Mouse (Mus musculus) heart, postnatal 10 days (tissue): ENCODE data around the gene Capn2. TPM values are rescaled to one million over a fixed set of nuclear protein-coding genes. Genes with fewer than 3 reads are reported as not detected.
A peak's percentile ranks its signal among the peaks of the same experiment; 100 is the strongest.

Source experiments
- DNase-seq, 2 experiments: peaks; one replicate each; pipeline ENCODE4 v3.0.0; 2021
- intact Hi-C: fragments of 180-260 bp; cut with DNase I; formaldehyde crosslinking; loops from one replicate; pipeline ENCODE4 v1.15.1; 2025
- total RNA-seq, 2 experiments: library from RNA; stranded (reverse); gene quantifications; 2 replicates each; pipeline ENCODE4 v1.2.3; 2021

Gene Capn2
- total RNA-seq, 2 experiments from 2014 or later = 87.8 to 91.2 TPM

DNA sequence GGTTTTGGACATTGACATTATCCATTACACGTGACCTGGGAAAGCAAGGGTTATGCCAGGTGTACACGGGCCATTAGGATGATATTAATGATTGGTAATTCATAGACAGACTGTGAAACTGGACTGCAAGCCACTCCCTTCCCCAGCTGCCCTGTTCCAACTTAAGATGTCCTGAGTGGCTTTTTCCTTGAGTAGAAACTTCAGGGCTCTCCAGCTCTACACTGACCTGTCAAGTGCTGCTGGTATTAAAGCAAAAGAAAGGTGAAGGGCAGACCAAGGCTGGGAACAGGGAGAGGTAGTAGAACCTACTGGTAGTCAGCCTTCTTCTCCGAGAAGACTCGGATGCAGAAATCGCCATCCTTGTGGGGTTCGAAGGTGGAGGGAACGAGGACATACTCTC, 36.3 kb downstream of the Capn2 start:
- no peak for DNase-seq
- intact Hi-C loops = no loop called here

DNA sequence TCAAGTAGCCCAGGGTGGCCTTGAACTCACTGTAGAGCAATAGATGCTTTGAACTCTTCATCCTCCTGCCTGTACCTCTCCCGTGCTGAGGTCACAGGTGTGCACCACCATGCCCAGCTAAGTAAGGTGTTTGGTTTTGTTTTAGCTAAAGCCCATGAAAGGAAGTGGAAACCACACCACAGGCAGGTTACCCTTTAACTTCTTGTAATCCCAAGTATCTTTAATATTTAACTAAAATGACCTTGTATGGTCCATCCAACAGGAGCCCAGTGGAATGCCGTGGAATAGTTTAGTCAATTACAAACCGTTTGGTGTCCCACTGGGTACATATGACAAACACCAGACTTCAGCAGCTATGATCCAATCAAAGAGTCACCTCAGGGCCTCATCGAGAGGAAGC, 38.5 kb downstream of the Capn2 start:
- intact Hi-C loops = no loop called here
- no peak for DNase-seq

DNA sequence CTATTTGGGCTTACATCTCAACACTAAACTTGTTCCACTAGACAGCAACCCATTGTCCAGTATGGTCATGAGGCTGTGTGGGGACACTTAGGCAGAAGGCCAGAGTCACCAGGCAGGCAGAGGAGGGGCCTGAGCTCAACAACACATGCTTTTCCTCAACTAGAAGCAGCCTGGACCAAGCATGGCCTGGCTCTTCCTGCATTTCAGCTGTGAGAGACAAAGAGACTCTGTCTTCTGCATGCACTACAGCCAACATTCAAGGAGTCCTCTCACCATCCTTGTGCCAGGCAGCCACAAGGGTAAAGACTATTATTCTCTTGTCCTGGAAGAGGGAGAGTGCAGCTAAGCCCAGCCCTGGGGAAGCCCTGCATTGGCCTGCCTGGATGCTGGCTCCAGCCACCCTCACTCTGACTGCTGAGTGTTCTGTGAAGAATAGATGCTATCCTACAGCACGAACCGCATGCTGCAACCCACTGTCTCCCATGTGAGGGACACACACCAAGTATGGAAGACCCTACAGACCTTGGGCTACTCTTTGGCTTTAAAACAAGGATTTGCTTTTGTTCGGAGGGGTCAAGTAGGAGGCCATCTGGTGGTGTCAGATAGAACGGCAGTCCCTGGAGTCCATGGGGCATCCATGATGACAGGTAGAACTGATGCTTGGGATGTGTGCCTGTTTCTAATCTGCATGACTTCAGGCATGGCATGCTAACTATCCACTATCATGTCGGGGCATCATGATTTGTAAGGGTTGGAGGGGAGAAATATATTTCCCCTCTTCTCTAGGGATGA, 42.2 kb downstream of the Capn2 start:
- DNase-seq = no peak
- intact Hi-C loops = no loop called here

DNA sequence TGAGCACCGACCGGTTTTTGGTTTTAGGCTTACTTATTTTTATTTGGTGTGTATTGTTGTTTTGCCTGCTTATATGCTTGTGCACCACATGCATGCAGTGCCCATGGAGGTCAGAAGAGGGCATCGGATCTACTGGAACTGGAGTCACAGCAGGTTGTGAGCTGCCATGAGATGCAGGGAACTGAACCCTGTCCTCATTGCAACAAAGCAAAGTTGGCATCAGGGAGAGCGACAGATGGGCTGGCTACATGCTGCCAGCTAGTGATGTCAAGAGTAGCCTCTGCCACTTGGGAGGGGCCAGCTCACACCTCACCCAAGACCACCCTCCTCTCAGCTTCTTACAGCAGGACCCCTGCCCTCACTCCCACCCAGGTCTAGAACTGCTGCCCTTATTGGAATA, 51.4 kb downstream of the Capn2 start:
- intact Hi-C loops = no loop called here

DNA sequence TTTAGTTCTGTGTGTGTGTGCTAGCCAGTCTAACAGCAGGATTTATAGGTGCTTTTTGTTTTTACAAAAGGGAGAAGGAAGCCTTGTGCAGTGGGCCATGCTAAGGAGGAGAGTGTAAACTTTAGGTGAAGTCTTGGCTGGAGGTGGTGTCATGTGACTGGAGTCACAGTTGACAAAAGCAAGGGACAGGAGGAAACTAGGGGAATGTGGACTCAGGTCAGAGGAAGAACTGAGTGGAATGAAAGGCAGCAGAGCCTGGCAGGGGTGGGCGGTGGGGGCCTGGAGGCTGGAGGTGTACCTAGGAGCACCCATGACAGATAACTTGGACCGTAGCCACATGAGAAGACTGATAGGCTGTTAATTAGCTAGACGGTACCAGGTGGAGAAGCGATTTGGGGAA, 52.1 kb downstream of the Capn2 start:
- DNase-seq = no peak
- intact Hi-C loops = no loop called here

More for the DNA sequence above, 51.4 kb downstream of the Capn2 start:
- DNase-seq = no peak

DNA sequence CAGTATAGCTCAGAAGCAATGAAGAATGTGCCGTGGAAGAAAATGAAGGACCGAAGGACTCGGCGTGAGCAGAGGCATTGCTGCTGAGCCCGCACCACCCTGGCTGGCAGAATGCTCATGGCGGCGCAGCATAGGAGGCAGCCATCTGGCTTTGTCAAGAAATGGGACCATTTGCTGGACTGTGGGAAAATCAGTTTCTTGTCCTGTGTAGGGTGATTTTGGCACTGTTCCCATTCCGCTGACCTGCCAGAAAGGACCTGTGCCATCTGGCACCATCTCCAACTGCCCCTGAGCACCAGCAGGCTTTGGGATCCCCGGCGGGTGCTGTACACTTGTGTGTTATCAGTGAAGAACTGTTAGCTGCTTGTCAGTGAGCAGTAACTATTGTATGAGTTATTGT, 55.6 kb downstream of the Capn2 start:
- intact Hi-C loops = no loop called here
- DNase-seq = peak; percentile 72 to 73

DNA sequence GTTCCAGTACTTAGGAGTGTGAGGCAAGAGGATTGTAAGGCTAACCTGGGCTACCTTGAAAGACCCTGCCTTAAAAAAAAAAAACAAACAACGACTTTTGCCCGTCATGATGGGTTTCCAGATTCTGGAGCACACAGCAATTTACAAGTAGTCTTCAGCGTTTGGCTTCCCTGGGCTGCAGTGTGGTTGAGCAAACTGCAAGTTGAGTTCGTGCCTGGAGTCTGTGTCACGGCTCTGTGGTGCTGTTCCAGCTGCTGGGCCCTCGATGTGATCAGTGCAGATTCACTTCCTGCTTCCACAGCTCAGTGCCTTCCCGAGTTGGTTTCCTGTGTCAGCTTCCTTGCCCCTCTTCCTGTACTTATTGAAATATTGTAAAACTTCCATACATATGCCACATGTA, 56.1 kb downstream of the Capn2 start:
- intact Hi-C loops = no loop called here
- DNase-seq = peak; percentile 40 to 42

DNA sequence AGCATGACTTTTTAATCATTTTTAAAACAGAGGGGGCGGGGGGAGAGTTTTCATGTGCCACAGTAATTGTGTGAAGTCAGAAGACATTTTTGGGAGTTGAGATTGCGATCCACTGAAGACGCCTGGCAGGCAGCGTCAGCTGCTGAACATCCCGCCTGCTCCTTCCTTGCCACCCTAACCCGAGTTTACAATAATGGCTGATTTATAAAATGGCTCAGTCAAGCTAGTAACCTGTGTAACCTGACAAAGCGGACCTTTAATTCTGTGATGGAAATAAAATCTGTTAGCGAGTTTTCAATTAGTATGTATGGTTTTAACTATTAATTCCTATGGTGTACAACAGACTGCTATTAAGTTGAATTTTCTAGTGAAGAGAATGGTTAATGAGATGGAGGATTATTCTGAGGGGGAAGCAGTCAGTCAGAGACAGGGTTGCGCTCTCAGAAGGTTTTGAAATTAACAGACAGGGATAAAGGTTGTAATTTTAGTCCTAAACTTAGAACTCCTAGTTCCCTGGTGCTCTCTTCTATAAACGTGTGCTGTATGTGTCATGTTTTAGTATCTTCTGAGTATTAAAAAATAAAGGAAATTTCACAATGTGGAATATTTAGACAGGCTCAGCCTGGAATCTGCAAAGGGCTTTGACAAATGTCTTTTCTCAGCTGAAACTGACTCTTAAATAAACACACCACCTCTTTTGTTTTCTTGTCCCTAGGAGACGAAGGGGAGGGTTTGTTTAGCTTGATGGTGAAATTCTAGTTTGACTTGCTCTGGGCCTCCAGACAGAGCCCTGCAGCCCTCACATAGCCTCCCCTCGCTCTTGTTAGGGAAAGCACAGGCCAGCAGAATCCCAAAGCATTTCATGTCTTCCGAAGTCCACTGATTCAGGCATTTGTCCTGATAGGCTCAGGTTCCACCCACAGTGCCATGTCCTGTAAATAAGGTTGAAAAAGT, 56.8 kb downstream of the Capn2 start:
- no peak for DNase-seq
- intact Hi-C loops = no loop called here

DNA sequence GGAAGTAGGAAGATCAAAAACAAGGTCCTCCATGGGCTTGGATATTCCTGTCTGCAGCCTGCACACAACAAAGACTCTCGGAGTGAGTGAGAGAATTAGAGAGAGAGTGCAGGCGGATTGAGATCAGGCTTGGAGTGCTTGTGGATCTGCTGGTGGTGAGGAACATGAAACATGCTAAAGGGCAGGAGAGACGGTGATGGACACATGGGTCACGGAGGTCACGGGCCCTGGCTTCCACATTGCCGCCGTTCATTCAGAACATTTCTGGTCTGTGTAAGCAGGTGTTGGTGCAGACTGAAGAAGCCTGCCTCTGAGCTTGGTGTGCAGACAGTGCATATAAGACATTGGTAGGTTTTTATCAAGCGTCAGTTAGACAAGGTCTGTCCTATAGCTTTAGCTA, 58.0 kb downstream of the Capn2 start:
- intact Hi-C loops = no loop called here
- DNase-seq = no peak

DNA sequence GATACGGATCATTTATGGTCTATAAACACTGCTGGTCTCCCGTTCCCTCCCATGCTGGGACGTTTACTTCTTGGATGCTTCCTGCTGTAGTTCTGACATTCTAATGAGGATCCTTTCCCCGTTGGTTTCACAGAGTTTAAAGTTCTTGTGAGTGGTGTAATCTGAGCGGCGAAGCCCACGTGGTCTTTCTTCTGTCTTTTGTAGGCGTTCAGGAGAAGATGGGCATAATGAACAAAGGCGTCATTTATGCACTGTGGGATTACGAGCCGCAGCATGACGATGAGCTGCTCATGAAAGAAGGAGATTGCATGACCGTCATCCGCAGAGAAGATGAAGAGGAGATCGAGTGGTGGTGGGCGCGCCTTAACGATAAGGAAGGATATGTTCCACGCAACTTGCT, 58.9 kb downstream of the Capn2 start:
- intact Hi-C loops = no loop called here
- DNase-seq = no peak

DNA sequence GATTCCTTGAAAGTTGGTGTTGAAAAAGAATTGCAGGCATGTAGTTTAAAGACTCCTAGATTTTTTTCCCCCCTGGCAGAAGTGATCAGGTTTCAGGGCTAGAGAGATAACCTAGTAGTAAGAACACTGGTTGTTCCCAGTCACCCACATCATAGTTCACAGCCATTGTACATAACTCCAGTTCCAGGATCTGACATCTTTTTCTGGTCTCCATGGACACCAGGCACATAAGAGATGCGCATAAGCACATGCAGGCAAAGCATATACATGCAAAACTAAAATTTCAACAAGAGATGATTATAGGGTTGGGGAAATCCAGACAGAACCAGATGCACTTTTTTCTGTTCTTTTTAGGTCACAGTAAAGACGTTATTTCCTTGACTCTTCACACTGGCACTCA, 62.3 kb downstream of the Capn2 start:
- intact Hi-C loops = no loop called here
- no peak for DNase-seq

DNA sequence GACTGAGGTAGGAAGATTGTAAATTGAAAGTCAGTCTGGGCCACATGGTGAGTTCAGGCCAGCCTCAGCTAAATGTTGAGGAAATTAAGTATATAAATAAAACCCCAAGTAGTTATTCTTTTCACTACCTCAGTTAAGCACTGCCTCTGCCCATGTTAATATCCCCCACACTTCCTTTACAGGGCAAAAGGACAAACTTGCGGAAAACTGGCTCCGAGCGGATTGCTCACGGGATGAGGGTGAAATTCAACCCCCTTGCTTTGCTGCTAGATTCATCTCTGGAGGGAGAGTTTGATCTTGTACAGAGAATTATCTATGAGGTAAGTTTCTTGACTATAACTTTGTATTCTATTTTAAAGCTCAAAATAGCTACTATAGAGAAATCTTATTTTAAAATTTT, 64.9 kb downstream of the Capn2 start:
- intact Hi-C loops = no loop called here
- no peak for DNase-seq

DNA sequence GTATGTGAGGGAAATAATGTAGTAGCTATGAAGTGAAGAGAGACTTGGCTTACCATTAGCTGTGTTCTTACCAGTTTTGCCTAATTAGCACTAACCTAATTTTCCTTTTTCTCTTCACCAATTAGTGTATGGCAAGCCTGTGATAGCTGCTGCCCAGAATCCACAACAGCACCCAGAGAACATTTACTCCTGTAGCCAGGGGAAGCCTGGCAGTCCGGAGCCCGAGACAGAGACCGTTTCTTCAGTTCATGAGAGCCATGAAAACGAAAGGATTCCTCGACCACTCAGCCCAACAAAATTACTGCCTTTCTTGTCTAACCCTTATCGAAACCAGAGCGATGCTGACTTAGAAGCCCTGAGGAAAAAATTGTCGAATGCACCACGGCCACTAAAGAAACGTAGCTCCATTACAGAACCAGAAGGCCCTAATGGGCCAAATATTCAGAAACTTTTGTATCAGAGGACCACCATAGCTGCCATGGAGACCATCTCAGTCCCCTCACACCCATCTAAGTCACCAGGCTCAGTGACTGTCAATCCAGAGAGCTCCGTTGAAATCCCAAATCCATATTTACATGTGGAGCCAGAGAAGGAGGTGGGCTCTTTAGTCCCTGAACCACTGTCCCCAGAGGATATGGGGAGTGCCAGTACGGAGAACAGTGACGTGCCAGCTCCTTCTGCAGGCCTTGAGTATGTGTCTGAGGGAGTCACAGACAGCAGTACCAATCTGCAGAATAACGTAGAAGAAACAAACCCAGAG, 69.0 kb downstream of the Capn2 start:
- intact Hi-C loops = no loop called here
- DNase-seq = no peak

DNA sequence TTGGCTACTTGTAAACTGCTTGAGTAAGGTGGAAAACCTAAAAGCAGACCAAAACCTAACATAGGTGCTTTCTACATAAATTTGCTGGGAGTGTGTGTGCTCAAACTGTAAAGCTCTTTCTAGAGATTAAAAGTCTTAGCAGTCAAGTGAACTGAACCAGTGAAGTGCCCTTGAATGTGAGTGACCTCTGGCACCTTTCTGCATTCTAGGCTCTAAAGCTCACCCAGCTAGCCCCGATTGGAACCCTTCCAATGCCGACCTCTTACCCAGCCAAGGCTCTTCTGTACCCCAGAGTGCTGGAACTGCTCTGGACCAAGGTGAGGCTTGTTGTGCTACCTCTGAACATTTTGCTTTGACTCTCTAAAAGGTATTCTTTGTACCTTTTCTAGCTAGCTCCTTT, 73.3 kb downstream of the Capn2 start:
- intact Hi-C loops = loop anchor here (2.0 kb wide), 1 partner anchor 15 kb away; no protein-coding TSS in a partner anchor
- no peak for DNase-seq

DNA sequence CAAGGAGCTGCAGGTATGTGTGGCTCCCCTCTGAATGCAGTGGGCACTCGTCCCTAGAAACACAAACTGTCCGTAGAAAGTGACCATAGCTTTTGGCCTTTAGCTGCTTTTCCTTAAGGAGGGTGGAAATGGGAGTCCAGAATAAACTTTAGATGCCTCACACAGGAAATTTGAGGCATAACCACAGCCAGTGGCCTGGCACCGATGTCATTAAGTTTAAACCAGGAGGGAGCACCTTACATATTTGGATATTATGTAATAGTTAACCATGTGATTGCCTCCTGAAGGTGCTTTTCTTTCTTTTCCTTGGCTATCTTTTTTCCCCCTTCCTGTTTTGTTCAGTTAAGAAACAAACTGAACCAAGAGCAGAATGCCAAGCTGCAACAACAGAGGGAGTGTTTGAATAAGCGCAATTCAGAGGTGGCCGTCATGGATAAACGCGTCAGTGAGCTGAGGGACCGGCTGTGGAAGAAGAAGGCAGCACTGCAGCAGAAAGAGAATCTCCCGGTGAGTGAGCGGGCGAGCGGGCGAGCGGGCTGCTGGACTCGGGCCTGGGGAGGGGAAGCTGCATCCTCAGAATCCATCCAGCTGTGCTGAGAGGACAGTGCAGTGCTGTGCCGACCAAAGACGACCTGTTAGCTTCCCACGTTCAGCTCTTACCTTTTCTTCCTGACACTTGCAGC, 75.5 kb downstream of the Capn2 start:
- intact Hi-C loops = no loop called here
- DNase-seq = no peak

DNA sequence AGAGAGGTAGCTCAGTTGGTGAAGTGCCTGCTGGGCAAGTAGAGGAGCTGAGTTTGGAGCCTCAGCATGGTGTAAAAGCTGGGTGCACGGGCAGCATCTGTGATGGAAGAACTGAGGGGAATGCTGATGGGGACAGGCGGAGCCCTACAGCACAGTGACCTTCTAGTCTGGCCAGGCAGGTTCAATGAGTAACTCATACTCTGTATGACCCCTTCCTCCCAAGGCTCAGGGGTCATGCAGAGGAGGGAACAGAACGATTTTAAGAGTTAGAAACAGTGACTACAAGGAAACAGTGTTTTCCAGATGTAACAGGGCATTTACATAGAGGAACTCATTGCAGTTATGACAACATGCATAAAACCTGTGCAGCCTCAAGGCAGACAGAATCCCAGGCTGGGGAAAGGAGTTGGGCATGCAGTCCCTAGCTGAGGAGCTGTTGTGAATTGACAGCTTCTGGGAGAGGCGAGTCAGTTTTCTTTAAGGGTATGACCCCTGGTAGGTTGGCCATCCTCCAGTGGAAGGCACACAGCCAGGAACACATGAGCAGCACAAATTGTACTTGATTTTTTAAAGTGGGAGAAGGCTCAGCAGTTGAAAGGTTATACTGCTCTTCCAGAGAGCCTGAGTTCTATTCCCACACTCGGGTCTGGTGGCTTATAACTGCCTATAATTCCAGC, 77.7 kb downstream of the Capn2 start:
- DNase-seq = peak; percentile 86
- intact Hi-C loops = no loop called here

DNA sequence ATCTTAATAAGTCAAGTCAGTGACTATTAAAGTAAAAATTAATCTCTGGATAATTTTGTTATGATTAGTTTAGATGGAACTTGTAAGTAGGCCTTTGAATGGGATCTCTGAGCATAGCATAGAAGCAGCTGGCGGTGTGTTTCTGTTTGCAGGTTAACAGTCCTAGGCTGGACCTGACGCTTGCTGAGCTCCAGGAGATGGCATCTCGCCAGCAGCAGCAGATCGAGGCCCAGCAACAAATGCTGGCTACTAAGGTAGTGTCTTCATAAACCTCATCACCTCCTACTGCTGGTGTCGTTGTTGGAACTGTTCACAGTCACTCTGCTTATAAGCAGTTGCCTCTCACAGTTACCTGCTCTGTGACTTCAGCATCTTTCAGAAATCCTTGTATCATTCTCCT, 80.7 kb downstream of the Capn2 start:
- DNase-seq = no peak
- intact Hi-C loops = no loop called here

DNA sequence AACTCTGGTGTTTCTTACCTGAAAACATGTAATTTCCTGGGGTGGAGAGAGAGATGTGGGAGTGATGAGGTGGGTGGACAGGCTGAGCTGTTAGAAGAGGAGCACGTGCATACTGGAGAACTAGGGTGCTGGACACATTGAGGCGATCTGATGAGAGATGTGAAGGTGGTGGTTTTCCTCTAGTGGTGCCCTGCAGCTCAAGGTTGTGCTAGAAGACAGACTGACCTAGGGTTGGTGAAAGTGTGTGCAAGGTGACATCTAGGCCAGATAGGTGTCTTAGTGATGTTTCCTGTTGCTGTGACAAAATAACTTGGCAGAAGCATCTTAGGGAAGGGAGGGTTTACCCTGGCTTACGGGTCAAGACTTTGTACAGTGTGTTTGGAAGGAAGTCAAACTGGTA, 85.3 kb downstream of the Capn2 start:
- DNase-seq = no peak
- intact Hi-C loops = no loop called here

DNA sequence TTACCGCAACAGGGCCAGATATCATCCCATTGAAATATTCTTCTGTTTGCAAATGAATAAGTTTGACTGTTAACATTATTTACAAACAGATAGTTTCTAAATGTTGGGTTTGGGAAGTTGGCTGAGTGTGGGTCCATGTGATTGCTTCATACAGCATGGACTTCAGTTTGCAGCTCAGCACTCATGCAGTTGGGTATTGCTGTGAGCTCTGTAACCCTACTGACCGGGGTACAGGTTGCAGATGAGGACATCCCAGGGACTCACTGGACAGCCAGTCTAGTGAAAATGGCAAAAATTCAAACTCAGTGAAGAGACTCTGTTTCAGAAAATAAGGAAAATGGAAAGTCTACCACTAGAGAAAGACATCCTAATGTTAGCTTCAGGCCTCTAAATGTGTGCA, 86.7 kb downstream of the Capn2 start:
- no peak for DNase-seq
- intact Hi-C loops = no loop called here

DNA sequence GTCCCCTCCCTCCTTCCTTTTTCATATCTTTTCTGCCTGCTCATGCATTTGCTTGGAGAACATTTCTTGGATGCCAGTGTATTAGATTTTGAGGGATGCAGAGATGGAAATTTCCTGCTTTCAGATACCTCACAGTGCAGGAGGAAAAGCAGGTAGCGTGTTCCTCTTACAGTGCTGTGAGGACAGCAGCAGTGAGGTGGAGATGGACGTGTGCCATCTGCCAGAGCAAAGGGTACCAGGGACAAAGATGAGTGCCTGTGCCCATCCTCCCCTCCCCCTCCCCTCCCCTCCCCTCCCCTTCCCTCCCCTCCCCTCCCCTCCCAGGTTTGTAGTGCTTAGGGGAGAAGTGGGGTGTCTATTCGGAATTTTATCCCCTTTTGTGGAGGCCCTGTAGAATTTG, 87.6 kb downstream of the Capn2 start:
- no peak for DNase-seq
- intact Hi-C loops = loop anchor here (2.0 kb wide), 1 partner anchor 15 kb away; no protein-coding TSS in a partner anchor
